Mouse (Mus musculus): Measurements from ENCODE around the gene Birc5. TPM values are rescaled to one million over a fixed set of nuclear protein-coding genes. Genes with fewer than 3 reads are reported as not detected.

The Birc5 gene
- total RNA-seq, 2 experiments from 2014 or later, result 1.6 to 1.7 TPM

Other genes with a start within 250 kb of the Birc5 start
- 10 to 100 TPM; 56.5 to 57.5 TPM for gene Tnrc6c, start 195.0 kb upstream of the Birc5 start, total RNA-seq (2021)
- gene Tmc8, start 67.2 kb upstream of the Birc5 start, total RNA-seq (2021), result 1 to 10 TPM; 1.0 to 1.4 TPM
- gene Tmc6, start 67.1 kb upstream of the Birc5 start, total RNA-seq (2021), result 1 to 10 TPM; 4.0 to 5.4 TPM
- not detected for gene 6030468B19Rik, start 51.6 kb upstream of the Birc5 start, total RNA-seq (2021)
- gene Gm20708, start 39.6 kb upstream of the Birc5 start, total RNA-seq (2021), result 1 to 10 TPM; 1.9 to 2.3 TPM
- gene Syngr2, start 39.6 kb upstream of the Birc5 start, total RNA-seq (2021), result 10 to 100 TPM; 11.9 to 13.0 TPM
- 1 to 10 TPM; 7.0 to 8.4 TPM for gene Afmid, start 23.3 kb upstream of the Birc5 start, total RNA-seq (2021)
- 1 to 10 TPM; 1.3 to 1.4 TPM for gene Tk1, start 23.2 kb upstream of the Birc5 start, total RNA-seq (2021)
- gene Tmem235, start 11.5 kb downstream of the Birc5 start, total RNA-seq (2021), result not detected
- 1 to 10 TPM; 3.4 to 5.1 TPM for gene Tha1, start 24.2 kb downstream of the Birc5 start, total RNA-seq (2021)
- 1 to 10 TPM; 3.7 to 3.8 TPM for gene Socs3, start 120.8 kb downstream of the Birc5 start, total RNA-seq (2021)
- gene Pgs1, start 137.0 kb downstream of the Birc5 start, total RNA-seq (2021), result 10 to 100 TPM; 74.4 to 76.2 TPM

All from left cerebral cortex, postnatal 14 days (tissue).